Mouse (Mus musculus) cerebellum, adult 2 months (tissue): ENCODE measurements around the gene Scn9a.

Experiments
- CTCF ChIP-seq: fragments of 200-500 bp; IDR thresholded peaks from 2 replicates; pipeline ENCODE4 v1.5.1; 2011; ENCODE audit warnings: low read depth, mild to moderate bottlenecking, control low read depth, low read length, moderate library complexity, borderline replicate concordance; ENCODE audit not compliant: insufficient read depth
- POLR2A ChIP-seq: fragments of 200-500 bp; IDR thresholded peaks from 2 replicates; pipeline ENCODE4 v1.6.1; 2011; ENCODE audit warnings: low read length, control low read depth, borderline replicate concordance; ENCODE audit not compliant: insufficient read depth

GRCm38 (mm10) chr2:66502158-66502557 lies 132.6 kb downstream of the Scn9a start:
- TF ChIP-seq POLR2A (no peak), CTCF (no peak)
